Mouse (Mus musculus): Measurements from ENCODE around the gene Chit1.

DNA sequence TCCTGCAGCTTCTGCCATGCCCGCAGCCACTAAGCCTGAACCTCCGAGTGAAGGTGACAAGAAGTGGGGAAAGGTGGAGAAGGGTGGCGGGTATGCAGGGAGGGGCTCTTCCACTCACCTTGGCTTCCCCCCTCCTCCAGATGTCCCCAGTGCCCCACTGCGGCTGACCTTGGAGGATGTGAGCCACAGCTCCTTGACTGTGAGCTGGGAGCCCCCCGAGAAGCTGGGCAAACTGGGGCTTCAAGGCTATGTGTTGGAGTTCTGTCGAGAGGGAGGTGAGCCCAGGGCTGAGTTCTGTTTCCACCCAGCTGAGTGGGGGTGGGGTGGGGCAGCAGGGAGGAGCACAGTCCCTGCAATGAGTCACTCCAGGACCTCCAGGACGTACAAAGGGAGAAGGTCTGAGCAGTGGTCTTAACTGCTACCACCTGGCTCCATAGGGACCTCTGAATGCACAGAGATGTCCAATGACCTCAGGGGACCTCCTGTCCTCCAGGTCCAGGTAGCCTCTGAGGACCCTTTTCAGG, 82.7 kb downstream of the Chit1 start:
- TF ChIP-seq POLR2AphosphoS2 (IDR thresholded peaks at IDR 0.05; ENCODE audit: insufficient read length, low read depth) (no peak), E2F4 (IDR thresholded peaks at IDR 0.05; ENCODE audit: insufficient read depth) (no peak), TCF12 (IDR thresholded peaks at IDR 0.05; ENCODE audit: insufficient read depth, poor library complexity, severe bottlenecking) (no peak), MAX (IDR thresholded peaks at IDR 0.05; ENCODE audit: low read depth) (no peak), TCF3 (IDR thresholded peaks at IDR 0.05; ENCODE audit: insufficient read length, low read depth) (no peak)

Measured in myocyte (in vitro differentiated cells).